Mouse (Mus musculus): ENCODE results near the gene Cd109. TPM values are rescaled to one million over a fixed set of nuclear protein-coding genes. Genes with fewer than 3 reads are reported as not detected.
A peak's percentile ranks its signal among the peaks of the same experiment; 100 is the strongest.

Cd109 gene
- polyA plus RNA-seq, 1 experiment = 0.02 TPM

DNA sequence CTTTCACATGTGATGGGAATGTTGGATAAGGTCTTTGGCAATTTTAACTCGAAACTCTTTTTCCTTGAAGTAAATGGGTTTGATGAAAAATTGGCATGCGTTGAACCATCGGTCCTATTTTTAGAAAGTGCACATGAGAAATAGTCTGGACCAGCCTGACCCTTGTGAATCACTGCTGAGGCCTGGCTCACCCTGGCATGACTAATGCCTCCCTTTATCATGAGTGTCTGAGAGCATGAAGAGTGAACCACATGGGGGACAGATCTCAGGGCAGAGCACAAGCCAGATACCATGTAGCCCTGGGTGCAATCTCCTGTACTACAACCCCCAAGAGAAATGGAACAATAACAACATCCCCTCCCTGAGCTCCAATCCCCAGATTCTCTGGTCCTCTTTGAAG lies 18.6 kb downstream of the Cd109 start:
- 90% methylated on average over 3 of the region's 3 CpGs for WGBS
- Histone ChIP-seq H3K27me3 (ENCODE audit: control insufficient read depth, insufficient read depth, low read length) (no peaks in the 10 kb centered on the region), H3K4me3 (ENCODE audit: extremely low read depth, insufficient read depth, insufficient read length) (no peak overlapping the region), H3K27ac (ENCODE audit: insufficient read depth, low read length) (no peak overlapping the region), H3K4me1 (ENCODE audit: control insufficient read depth, insufficient read depth, insufficient read length) (no peaks in the 10 kb centered on the region), H3K36me3 (ENCODE audit: control insufficient read depth, insufficient read depth, low read length) (no peaks in the 10 kb centered on the region)
- no peak for TF ChIP-seq CTCF (IDR thresholded peaks at IDR 0.05; ENCODE audit: extremely low read depth, insufficient read depth, insufficient read length, insufficient replicate concordance)
- TF ChIP-seq POLR2A (IDR thresholded peaks at IDR 0.05; ENCODE audit: low read depth, low read length) = no peak
- no peak for DNase-seq (ENCODE audit: low read depth in 1 of 2, low spot score in 2 of 2)

DNA sequence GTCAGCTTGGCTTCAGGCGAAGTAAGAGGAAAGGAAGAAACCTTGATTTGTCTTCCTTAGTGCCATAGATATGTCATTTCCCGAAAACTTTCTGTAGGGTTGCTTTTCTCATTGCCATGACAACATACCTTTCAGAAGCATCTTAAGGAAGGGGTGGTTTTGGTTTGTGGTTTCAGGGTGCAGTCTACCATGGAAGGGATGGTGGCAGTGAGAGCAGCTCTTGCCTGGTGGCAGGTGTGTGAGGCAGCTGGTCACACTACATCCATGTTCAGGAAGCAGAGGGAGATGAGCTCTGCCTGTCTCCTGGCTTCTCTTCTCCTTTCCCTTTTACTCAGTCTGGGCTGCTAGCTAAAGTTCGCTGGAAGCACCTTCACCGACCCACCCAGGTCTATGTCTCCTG lies 26.0 kb downstream of the Cd109 start:
- no peak overlapping the region for H3K27ac ChIP-seq (ENCODE audit: insufficient read depth, low read length)
- TF ChIP-seq CTCF (IDR thresholded peaks at IDR 0.05; ENCODE audit: extremely low read depth, insufficient read depth, insufficient read length, insufficient replicate concordance) (no peak), POLR2A (IDR thresholded peaks at IDR 0.05; ENCODE audit: low read depth, low read length) (no peak)
- H3K4me3 ChIP-seq (ENCODE audit: extremely low read depth, insufficient read depth, insufficient read length) = no peak overlapping the region
- no peaks in the 10 kb centered on the region for H3K36me3 ChIP-seq (ENCODE audit: control insufficient read depth, insufficient read depth, low read length)
- 54% methylated on average over 4 of the region's 4 CpGs for WGBS
- no peaks in the 10 kb centered on the region for H3K27me3 ChIP-seq (ENCODE audit: control insufficient read depth, insufficient read depth, low read length)
- no peaks in the 10 kb centered on the region; the same call in 1 of the 2 replicates for H3K4me1 ChIP-seq (ENCODE audit: control insufficient read depth, insufficient read depth, insufficient read length)
- DNase-seq (ENCODE audit: low read depth in 1 of 2, low spot score in 2 of 2) = no peak

DNA sequence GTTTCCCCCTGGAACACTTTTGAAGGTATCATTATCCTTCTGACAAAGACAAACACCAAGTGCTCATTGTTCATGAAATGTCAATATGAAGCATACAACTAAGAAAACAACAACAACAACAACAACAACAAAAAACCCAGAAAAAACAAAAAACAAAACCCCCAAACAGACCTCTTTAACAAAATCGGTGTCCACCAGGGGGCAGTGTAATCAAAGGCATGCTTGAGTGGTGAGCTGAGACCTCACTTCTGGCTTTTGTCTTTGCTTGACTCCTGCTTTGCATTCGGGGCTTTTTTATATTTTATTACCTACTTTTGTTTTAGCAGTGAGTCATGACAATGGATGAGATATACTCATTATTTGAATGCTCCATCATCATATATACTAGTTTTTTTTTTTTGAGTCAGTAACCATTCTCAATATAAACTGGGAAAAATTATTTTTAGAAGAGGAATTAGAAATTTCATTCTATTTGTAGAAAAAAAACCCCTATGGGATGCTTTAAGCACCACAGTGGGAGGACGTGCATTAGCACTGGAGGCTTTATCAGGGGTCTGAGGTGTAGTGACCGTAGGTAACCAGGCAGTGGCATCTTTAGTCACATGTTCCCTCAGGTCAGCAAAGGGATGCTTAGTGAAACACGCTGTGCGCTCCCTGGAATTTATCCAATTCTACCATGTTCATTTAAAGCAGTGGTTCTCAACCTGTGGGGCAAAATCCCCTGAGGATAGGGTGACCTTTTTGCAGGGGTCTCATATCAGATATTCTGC lies 30.8 kb downstream of the Cd109 start:
- Histone ChIP-seq H3K27me3 (ENCODE audit: control insufficient read depth, insufficient read depth, low read length) (no peaks in the 10 kb centered on the region), H3K4me1 (ENCODE audit: control insufficient read depth, insufficient read depth, insufficient read length) (no peaks in the 10 kb centered on the region), H3K27ac (ENCODE audit: insufficient read depth, low read length) (no peak overlapping the region), H3K36me3 (ENCODE audit: control insufficient read depth, insufficient read depth, low read length) (no peaks in the 10 kb centered on the region), H3K4me3 (ENCODE audit: extremely low read depth, insufficient read depth, insufficient read length) (no peak overlapping the region)
- 53% methylated on average over 6 of the region's 6 CpGs for WGBS
- no peak for DNase-seq (ENCODE audit: low read depth in 1 of 2, low spot score in 2 of 2)
- TF ChIP-seq CTCF (IDR thresholded peaks at IDR 0.05; ENCODE audit: extremely low read depth, insufficient read depth, insufficient read length, insufficient replicate concordance) = peak; percentile 38; the same call in 1 of the 2 replicates
- TF ChIP-seq POLR2A (IDR thresholded peaks at IDR 0.05; ENCODE audit: low read depth, low read length) = no peak

DNA sequence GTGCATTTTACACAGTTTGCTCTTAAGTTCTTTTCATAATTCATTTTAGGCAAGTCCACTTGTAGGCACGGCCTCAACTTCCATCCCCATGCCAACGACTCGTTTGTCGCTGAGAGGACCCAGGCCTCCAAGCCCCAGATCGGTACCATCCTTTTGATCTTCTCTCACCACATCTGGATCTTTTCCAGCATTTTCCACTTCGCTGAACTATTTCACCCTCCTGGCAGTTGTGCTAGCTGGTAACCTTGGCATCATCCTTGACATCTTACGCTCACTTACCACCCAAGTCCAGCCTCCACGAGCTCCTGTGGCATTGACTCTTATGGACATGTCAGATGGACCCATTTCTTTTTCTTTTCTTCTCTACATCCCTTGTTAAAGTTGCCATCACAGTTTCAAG lies 33.3 kb downstream of the Cd109 start:
- H3K36me3 ChIP-seq (ENCODE audit: control insufficient read depth, insufficient read depth, low read length) = no peaks in the 10 kb centered on the region
- no peak for DNase-seq (ENCODE audit: low read depth in 1 of 2, low spot score in 2 of 2)
- WGBS = 86% methylated on average over 8 of the region's 8 CpGs

DNA sequence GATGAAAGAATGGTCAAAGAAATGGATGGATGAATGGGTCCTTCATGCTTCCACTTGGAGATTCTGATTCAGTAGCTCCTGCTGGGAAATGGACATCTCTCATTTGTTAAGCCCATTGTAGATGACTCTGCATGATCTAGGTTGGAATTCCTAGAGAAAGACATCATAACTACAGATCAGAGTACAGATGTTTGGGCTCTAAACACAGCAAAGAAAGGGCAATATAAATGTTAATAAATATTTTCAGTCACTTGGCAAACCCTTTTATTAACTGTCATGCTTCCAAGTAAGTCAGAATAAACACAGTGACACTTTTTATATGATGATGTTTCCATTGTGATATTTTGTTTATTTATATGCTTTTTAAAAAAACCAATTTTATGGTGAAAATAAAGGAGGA lies 34.1 kb downstream of the Cd109 start:
- Histone ChIP-seq H3K4me1 (ENCODE audit: control insufficient read depth, insufficient read depth, insufficient read length) (no peaks in the 10 kb centered on the region), H3K4me3 (ENCODE audit: extremely low read depth, insufficient read depth, insufficient read length) (no peak overlapping the region), H3K27me3 (ENCODE audit: control insufficient read depth, insufficient read depth, low read length) (no peaks in the 10 kb centered on the region), H3K27ac (ENCODE audit: insufficient read depth, low read length) (no peak overlapping the region), H3K36me3 (ENCODE audit: control insufficient read depth, insufficient read depth, low read length) (no peaks in the 10 kb centered on the region)
- TF ChIP-seq CTCF (IDR thresholded peaks at IDR 0.05; ENCODE audit: extremely low read depth, insufficient read depth, insufficient read length, insufficient replicate concordance) = no peak
- TF ChIP-seq POLR2A (IDR thresholded peaks at IDR 0.05; ENCODE audit: low read depth, low read length) = no peak
- DNase-seq (ENCODE audit: low read depth in 1 of 2, low spot score in 2 of 2) = no peak

More for the DNA sequence above, 33.3 kb downstream of the Cd109 start:
- no peak overlapping the region for H3K4me3 ChIP-seq (ENCODE audit: extremely low read depth, insufficient read depth, insufficient read length)
- H3K27me3 ChIP-seq (ENCODE audit: control insufficient read depth, insufficient read depth, low read length) = no peaks in the 10 kb centered on the region
- no peak overlapping the region for H3K27ac ChIP-seq (ENCODE audit: insufficient read depth, low read length)
- no peaks in the 10 kb centered on the region for H3K4me1 ChIP-seq (ENCODE audit: control insufficient read depth, insufficient read depth, insufficient read length)
- TF ChIP-seq CTCF (IDR thresholded peaks at IDR 0.05; ENCODE audit: extremely low read depth, insufficient read depth, insufficient read length, insufficient replicate concordance) (no peak), POLR2A (IDR thresholded peaks at IDR 0.05; ENCODE audit: low read depth, low read length) (no peak)

DNA sequence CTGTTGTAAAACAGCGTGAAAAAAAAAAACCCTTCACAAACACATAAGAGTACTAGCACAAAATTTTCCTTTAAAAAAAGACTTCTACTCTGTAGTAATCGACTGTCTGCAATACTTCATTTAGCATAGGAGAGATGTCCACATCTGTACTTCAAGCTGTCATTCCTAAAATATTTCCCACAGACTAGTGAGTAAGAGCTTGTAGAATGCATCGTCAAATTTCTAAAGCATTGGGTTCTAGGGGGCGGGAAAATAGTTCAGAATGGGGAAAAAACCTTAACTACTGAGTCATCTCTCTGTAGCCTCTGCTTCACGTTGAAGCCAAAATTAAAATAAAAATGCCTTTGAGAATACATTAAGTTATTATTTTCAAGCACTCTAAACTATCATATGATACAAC lies 42.2 kb downstream of the Cd109 start:
- Histone ChIP-seq H3K36me3 (ENCODE audit: control insufficient read depth, insufficient read depth, low read length) (no peaks in the 10 kb centered on the region), H3K27ac (ENCODE audit: insufficient read depth, low read length) (no peak overlapping the region), H3K27me3 (ENCODE audit: control insufficient read depth, insufficient read depth, low read length) (no peaks in the 10 kb centered on the region), H3K4me3 (ENCODE audit: extremely low read depth, insufficient read depth, insufficient read length) (no peak overlapping the region), H3K4me1 (ENCODE audit: control insufficient read depth, insufficient read depth, insufficient read length) (no peaks in the 10 kb centered on the region)
- DNase-seq (ENCODE audit: low read depth in 1 of 2, low spot score in 2 of 2) = no peak
- 85% methylated on average over 5 of the region's 5 CpGs for WGBS
- no peak for TF ChIP-seq POLR2A (IDR thresholded peaks at IDR 0.05; ENCODE audit: low read depth, low read length)
- no peak for TF ChIP-seq CTCF (IDR thresholded peaks at IDR 0.05; ENCODE audit: extremely low read depth, insufficient read depth, insufficient read length, insufficient replicate concordance)

DNA sequence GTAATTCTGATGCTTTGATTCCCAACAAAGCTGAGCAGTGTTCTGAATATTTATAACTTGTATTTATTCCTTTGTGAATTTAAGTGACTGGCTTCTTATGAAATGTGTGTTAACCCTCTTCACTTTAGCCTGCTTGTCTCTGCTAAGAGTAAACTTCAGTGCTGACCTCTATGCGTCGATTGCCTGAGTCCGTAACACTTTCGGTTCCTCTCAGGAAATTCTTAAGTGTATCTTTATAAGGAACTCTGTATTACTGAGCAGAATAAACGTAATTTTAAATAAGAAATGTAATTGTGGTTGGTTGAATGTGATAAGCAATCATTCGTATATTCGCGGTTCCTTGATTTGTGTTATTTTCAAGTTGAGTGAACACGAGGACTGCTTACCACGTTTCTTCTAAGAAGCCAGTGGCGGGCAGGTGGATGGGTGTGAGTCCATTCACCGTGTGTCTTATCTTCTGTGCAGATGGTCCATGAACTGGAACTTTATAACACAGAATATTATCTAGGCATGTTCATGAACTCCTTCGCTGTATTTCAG lies 56.2 kb downstream of the Cd109 start:
- no peaks in the 10 kb centered on the region for H3K36me3 ChIP-seq (ENCODE audit: control insufficient read depth, insufficient read depth, low read length)
- TF ChIP-seq POLR2A (IDR thresholded peaks at IDR 0.05; ENCODE audit: low read depth, low read length) (no peak), CTCF (IDR thresholded peaks at IDR 0.05; ENCODE audit: extremely low read depth, insufficient read depth, insufficient read length, insufficient replicate concordance) (no peak)
- 71% methylated on average over 13 of the region's 13 CpGs for WGBS
- no peak overlapping the region for H3K4me3 ChIP-seq (ENCODE audit: extremely low read depth, insufficient read depth, insufficient read length)
- DNase-seq (ENCODE audit: low read depth in 1 of 2, low spot score in 2 of 2) = no peak
- no peaks in the 10 kb centered on the region for H3K27me3 ChIP-seq (ENCODE audit: control insufficient read depth, insufficient read depth, low read length)
- no peak overlapping the region for H3K27ac ChIP-seq (ENCODE audit: insufficient read depth, low read length)
- no peaks in the 10 kb centered on the region for H3K4me1 ChIP-seq (ENCODE audit: control insufficient read depth, insufficient read depth, insufficient read length)

Measured in spleen, adult 2 months (tissue).